Mouse (Mus musculus) megakaryocyte, embryonic 14.5 days (primary cell): ENCODE data around the gene Sh3pxd2a. TPM values are rescaled to one million over a fixed set of nuclear protein-coding genes. Genes with fewer than 3 reads are reported as not detected.
A peak's percentile ranks its signal among the peaks of the same experiment; 100 is the strongest.

Experiments
- H3K27me3 ChIP-seq: replicated peaks from 2 replicates; pipeline ENCODE3; 2012; ENCODE audit warnings: inconsistent platforms
- H3K36me3 ChIP-seq: replicated peaks from 2 replicates; pipeline ENCODE3; 2012; ENCODE audit warnings: low read length, inconsistent platforms, mixed read lengths
- H3K4me1 ChIP-seq: 2 replicates; pipeline ENCODE4 v1.6.1; 2012; ENCODE audit warnings: inconsistent platforms
- H3K4me3 ChIP-seq: replicated peaks from 2 replicates; pipeline ENCODE3; 2012; ENCODE audit warnings: moderate library complexity, mild to moderate bottlenecking, inconsistent platforms
- H3K9me3 ChIP-seq: 2 replicates; pipeline ENCODE4 v1.6.1; 2012; ENCODE audit warnings: inconsistent platforms
- FLI1 ChIP-seq: IDR thresholded peaks from 2 replicates; pipeline ENCODE4 v1.6.1; 2012; ENCODE audit warnings: low read length, inconsistent platforms, mixed read lengths
- GATA1 ChIP-seq: IDR thresholded peaks from 3 replicates; pipeline ENCODE4 v1.6.1; 2012; ENCODE audit warnings: mixed read lengths, low read length, inconsistent platforms, borderline replicate concordance
- polyA plus RNA-seq: library from polyadenylated mRNA; stranded (reverse); fragments of >175 nt; gene quantifications from 2 replicates; pipeline ENCODE4 v1.2.3, GENCODE M21; 2012; ENCODE audit warnings: low replicate concordance; ENCODE audit not compliant: insufficient read depth

Sh3pxd2a gene
- 0.21 TPM in 1 of 2 replicates, not detected in the other for polyA plus RNA-seq

DNA sequence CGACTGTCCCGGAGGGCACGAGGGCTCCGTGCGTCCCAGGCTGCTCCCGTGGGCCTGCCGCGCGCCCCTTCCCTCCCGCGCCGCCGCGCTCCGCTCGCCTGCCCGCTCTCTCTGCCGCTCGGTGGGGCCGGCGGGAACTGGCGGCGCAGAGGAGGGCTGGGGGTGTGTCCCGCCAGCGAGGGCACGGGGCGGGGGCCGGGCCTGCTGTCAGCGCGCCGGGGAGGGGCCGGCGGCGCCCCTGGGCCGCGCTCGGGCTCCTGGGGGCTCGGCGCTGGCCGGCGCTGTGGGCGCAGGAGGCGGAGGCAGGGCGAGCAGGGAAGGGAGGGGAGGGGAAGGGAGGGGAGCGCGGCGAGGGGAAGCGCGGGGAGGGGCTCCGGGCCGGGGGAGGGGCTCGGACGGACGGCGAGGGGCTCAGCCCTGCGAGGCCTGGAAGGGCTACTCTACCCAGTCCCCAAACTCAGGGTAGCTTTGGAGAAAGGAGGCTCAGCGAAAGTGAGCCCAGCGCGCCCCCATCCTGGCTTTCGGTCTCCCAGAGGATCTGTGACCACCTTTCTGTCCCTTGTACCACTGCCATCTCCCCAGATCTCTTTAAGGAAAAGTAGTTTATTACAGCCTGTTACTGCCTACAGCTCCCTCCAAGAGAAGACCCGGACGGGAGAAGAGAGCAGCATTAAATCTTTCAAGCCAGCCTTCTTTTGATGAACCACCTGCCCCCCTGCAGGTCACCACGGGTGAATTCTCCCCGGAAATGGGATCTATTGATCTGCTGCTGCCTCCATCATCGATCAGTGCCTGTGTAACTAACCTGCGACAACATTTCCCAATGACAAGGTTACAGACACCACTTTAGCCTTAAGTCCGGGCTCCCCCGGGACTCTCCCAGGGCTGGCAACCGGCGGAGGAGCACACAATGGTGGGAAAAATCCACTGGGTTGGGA lies at the start of gene Sh3pxd2a:
Sh3pxd2a (minus strand) TSS at position 98 of the 938 bp plus-strand sequence.
- peaks cover 21% of the 10 kb centered on the region for H3K4me1 ChIP-seq
- peaks cover 74% of the 10 kb centered on the region for H3K27me3 ChIP-seq
- no peaks in the 10 kb centered on the region for H3K36me3 ChIP-seq
- TF ChIP-seq FLI1 (no peak), GATA1 (no peak)
- peaks cover 22% of the 10 kb centered on the region for H3K9me3 ChIP-seq
- peak within 1 kb of the TSS; percentile 91 for H3K4me3 ChIP-seq

DNA sequence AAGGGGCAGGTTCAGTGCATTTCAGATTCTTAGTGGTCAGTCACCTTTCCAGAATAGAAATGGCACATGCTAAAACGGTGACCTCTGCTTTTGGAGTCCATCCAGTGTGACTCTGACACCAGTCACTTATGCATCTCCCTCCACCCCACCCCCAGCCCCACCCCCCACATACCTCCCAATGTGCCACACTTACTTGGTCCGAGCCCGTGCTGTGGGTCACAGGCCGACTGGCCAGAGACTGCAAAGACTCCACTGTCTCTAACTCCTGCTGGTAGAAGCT lies 49.4 kb upstream of the Sh3pxd2a start:
- H3K4me3 ChIP-seq, result no peak overlapping the region
- H3K4me1 ChIP-seq, result peaks cover 90% of the 10 kb centered on the region
- no peaks in the 10 kb centered on the region; the same call in 1 of the 2 replicates for H3K9me3 ChIP-seq
- no peak for TF ChIP-seq GATA1
- TF ChIP-seq FLI1, result no peak
- peaks cover 54% of the 10 kb centered on the region for H3K36me3 ChIP-seq
- H3K27me3 ChIP-seq, result no peaks in the 10 kb centered on the region

DNA sequence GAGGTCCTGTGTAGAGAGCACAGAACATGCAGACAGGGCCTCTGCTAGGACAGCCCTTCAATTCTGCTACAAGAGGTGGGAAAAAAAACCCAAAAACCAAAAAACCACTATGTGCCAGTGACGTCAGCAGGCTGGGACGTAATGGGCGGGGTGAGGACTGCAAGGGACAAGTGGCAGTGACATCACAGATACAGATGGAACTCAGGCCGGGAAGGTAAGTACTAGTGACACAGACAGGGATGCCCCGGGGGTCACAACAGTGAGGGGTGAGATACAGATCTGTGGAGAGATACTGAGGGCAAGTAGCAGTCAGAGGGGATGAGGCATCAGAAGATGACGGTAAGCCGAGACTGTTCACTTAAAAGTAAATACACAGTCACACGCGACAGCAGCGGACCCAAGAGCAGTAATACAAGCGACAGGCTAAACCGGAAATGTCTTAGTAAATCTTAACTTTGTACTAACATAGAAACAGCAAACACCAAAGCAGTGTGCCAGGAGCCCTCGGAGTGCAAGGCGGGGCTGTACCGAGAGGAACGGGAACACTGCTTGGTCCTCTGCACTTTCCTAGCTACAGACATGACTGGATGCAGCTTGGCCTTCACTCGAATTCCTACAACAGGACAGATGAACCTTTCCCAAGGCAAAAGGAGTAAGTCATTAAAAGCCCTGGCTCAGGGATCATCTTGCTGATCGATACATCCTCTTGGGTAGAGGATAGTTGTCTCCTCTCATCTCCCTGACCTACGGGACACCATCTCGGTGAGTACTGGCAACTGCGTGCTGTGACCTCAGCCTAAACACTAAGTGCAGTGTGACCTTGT lies 48.8 kb upstream of the Sh3pxd2a start:
- H3K4me1 ChIP-seq, result peaks cover 90% of the 10 kb centered on the region
- TF ChIP-seq GATA1, result no peak
- TF ChIP-seq FLI1, result no peak
- H3K36me3 ChIP-seq, result peaks cover 49% of the 10 kb centered on the region
- H3K27me3 ChIP-seq, result no peaks in the 10 kb centered on the region
- no peak overlapping the region for H3K4me3 ChIP-seq
- H3K9me3 ChIP-seq, result no peaks in the 10 kb centered on the region

DNA sequence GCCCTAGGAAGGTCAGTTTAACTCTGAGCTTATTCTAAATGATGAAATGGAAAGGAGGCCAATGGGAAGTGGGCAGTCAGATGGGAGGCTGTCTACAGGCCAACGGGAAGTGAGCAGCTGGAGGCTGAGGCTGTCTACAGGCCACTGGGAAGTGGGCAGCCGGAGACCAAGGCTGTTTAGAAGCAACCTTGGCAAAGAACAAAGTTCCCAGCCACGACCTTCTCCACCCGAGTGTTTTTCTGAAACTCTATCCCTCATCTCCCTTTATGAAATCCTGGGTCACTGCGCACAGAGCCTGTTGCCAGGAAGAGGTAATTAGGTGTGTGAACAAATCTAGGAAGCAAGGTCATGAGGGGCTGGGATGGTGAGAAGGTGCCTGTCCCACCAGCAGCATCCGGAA lies 47.8 kb upstream of the Sh3pxd2a start:
- H3K9me3 ChIP-seq, result no peaks in the 10 kb centered on the region
- H3K36me3 ChIP-seq, result peaks cover 47% of the 10 kb centered on the region
- H3K4me1 ChIP-seq, result peaks cover 92% of the 10 kb centered on the region
- H3K4me3 ChIP-seq, result peak overlapping the region; percentile 74
- TF ChIP-seq GATA1, result no peak
- TF ChIP-seq FLI1, result no peak
- no peaks in the 10 kb centered on the region for H3K27me3 ChIP-seq

DNA sequence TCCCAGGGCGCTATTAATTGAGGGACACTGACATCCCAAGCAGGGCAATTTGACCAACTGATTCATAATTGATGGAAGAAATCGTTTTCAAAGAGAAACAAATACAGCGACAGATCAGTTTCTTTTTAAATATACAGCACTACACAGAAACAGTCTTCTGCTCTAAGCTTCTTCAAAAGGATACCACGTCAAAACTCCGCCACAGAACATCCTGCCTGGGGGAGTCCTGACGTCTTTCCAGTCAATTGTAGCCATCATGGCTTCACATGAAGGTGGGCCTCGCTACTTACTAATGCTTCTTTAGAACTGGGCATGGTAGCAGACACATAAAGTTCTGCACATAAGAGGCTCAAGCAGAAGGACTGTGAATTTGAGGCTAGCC lies 47.1 kb upstream of the Sh3pxd2a start:
- no peaks in the 10 kb centered on the region for H3K27me3 ChIP-seq
- peaks cover 94% of the 10 kb centered on the region for H3K4me1 ChIP-seq
- TF ChIP-seq GATA1, result no peak
- H3K4me3 ChIP-seq, result peak overlapping the region; percentile 89
- H3K9me3 ChIP-seq, result no peaks in the 10 kb centered on the region
- H3K36me3 ChIP-seq, result peaks cover 42% of the 10 kb centered on the region

DNA sequence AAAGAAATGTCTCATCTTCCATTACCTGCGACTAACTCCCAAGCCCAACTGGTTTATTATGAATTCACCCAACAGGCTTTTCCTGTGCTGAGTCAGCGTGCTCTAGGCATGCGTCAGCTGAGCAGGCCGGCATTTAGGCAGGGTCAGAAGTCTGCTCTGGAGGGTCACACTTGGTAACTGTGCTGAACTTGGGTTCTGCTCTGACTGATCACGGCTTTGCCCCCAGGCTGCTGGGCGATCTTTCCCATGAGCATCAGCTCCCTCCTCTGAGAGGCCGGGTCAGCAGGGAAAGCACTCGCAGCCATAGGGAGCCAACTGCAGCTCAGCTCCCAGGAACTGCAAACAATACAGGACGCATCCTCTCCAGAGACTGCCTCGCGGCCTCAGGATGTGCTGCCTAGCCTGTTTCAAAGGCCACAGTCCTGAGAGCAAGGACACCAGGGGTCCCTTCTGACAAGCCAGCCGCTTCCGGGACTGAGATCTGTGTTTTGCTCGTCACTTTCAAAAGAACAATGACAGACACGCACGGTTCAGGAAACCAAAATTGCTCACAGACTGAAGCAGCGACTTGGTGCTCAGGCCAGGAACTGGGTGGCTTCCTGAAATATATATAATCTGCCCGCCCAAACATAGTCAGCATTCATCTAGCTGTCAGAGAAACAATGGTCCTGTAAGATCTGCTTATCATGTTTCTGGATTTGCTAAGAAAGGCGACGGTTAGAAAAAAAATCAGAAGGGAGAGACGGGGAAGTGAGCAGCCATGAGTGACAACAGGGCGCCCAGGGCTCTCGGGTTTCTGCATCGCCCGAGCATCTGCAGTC lies 46.5 kb upstream of the Sh3pxd2a start:
- Histone ChIP-seq H3K27me3 (no peaks in the 10 kb centered on the region), H3K4me1 (peaks cover 88% of the 10 kb centered on the region), H3K9me3 (no peaks in the 10 kb centered on the region), H3K4me3 (peak overlapping the region; percentile 89), H3K36me3 (peaks cover 39% of the 10 kb centered on the region)
- TF ChIP-seq FLI1, result no peak
- no peak for TF ChIP-seq GATA1

DNA sequence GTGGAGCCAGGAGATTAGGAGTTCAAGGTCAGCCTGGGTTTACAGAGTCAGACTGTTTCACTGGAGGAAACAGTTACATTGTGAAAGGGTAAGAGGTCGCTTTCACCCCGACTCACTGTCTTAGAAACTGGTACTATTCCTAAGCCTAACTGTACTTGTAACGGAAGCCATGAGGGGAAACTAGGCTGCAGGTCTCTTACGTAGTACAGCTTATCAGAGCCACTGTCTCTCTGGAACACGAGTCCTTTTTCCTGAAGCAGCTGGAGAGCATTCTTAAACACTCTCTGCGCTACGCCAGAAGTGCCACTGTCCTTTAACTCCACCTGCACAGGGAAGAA lies 45.9 kb upstream of the Sh3pxd2a start:
- H3K9me3 ChIP-seq, result no peaks in the 10 kb centered on the region
- H3K27me3 ChIP-seq, result no peaks in the 10 kb centered on the region
- peak overlapping the region; percentile 89 for H3K4me3 ChIP-seq
- peaks cover 37% of the 10 kb centered on the region for H3K36me3 ChIP-seq
- peaks cover 82% of the 10 kb centered on the region for H3K4me1 ChIP-seq
- TF ChIP-seq FLI1, result no peak

DNA sequence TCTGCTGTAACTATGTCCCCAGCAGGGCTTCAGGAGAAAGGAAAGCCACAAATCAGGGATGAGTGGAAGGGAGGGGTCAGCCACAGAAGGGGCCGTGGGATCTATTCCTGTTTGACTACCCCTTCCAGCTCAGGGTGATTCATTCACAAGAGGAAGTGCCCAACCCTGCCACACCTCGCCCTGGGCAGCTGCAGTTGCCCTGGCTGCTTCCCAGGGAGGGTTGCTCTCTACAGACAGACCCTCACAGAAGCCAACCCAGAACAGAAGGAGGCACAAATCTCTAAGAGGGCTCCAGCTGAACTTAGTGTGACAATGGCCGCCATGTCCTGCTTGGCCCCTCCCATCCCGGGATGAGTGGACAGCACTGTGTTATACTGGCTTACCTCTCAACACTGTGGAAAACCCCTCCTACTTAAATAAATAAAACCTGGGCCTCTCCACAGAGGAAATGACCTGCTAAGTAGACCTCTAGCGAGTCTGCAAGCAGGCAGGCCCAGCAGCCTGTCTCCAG lies 44.6 kb upstream of the Sh3pxd2a start:
- TF ChIP-seq GATA1 (no peak), FLI1 (no peak)
- H3K4me1 ChIP-seq, result peaks cover 71% of the 10 kb centered on the region
- no peaks in the 10 kb centered on the region for H3K9me3 ChIP-seq
- H3K27me3 ChIP-seq, result no peaks in the 10 kb centered on the region
- peaks cover 24% of the 10 kb centered on the region for H3K36me3 ChIP-seq
- peak overlapping the region; percentile 51 for H3K4me3 ChIP-seq

DNA sequence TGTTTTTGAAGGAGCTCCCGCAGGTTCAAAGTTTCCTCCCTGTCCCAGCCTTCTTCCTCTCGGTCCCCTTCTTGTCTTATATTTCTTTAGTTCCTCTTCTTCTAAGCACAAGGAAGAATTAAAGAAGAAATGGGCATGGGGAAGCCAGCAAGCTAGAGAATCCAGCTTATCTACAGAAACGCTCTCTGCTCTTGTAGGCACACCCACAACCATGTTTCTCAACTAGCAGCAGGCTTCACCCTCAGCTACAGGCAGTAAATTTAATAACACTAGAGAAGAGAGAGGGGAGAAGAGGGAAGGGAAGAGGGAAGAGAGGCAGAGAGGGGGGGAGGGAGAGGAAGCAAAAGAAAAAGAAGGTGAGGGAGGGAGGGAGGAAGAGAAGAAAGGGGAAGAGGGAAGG lies 44.0 kb upstream of the Sh3pxd2a start:
- no peaks in the 10 kb centered on the region for H3K27me3 ChIP-seq
- peaks cover 67% of the 10 kb centered on the region for H3K4me1 ChIP-seq
- no peaks in the 10 kb centered on the region for H3K9me3 ChIP-seq
- H3K4me3 ChIP-seq, result peak overlapping the region; percentile 86
- peaks cover 20% of the 10 kb centered on the region for H3K36me3 ChIP-seq
- TF ChIP-seq FLI1 (no peak), GATA1 (no peak)
